Mouse (Mus musculus) heart, postnatal 0 days (tissue): ENCODE measurements around the gene H13.

Experiments used
- CTCF ChIP-seq: IDR thresholded peaks from 2 replicates; pipeline ENCODE4 v1.5.1; 2016; ENCODE audit warnings: antibody characterized with exemption, control low read depth, low read depth
- EP300 ChIP-seq: IDR thresholded peaks from 2 replicates; pipeline ENCODE4 v1.6.1; 2016; ENCODE audit warnings: antibody characterized with exemption, low read depth

- TF ChIP-seq CTCF (no peak), EP300 (no peak)
Observed at GRCm38 (mm10) chr2:152757478-152757877, 88.2 kb downstream of the H13 start.
